Comparison of ENCODE assay signal across 8 mouse cellular contexts in genomic region chr6:87334361-87335090, GRCm38 (mm10). TPM values are rescaled to one million over a fixed set of nuclear protein-coding genes. Genes with fewer than 3 reads are reported as not detected.
DNase-seq lines count a peak whose midpoint lies in the region; ATAC-seq and TF ChIP-seq lines count a peak whose summit lies in the region.

No protein-coding gene starts in this region.

- peak overlapping the region; percentile 98 for H3K4me2 ChIP-seq in forebrain, postnatal 0 days (ENCODE audit: low read depth)
- peak overlapping the region; percentile 85 for H3K4me2 ChIP-seq in hindbrain, postnatal 0 days (ENCODE audit: low read depth, low read length)
- H3K4me2 ChIP-seq in liver, embryonic 13.5 days, result peak overlapping the region; percentile 65; the same call in 1 of the 2 replicates
- peak overlapping the region; percentile 89 for H3K4me2 ChIP-seq in neural tube, embryonic 13.5 days

- H3K27me3 ChIP-seq in forebrain, postnatal 0 days (ENCODE audit: insufficient read depth, low read length), result no peaks in the 10 kb centered on the region
- no peaks in the 10 kb centered on the region for H3K27me3 ChIP-seq in hindbrain, postnatal 0 days (ENCODE audit: insufficient read depth, low read length)
- peaks cover 45% of the 10 kb centered on the region for H3K27me3 ChIP-seq in liver, embryonic 13.5 days
- H3K27me3 ChIP-seq in neural tube, embryonic 13.5 days, result peaks cover 12% of the 10 kb centered on the region; the same call in 1 of the 2 replicates

- WGBS in forebrain, postnatal 0 days, result 3% methylated on average over 11 of the region's 11 CpGs
- WGBS in hindbrain, postnatal 0 days, result 6% methylated on average over 11 of the region's 11 CpGs
- 24% methylated on average over 11 of the region's 11 CpGs for WGBS in liver, embryonic 13.5 days (ENCODE audit: insufficient replicate concordance)
- 9% methylated on average over 11 of the region's 11 CpGs for whole genome bisulfite sequencing in neural tube, embryonic 13.5 days

- DNase-seq in ovary, postnatal 36 days (ENCODE audit: low spot score), result peak; percentile 24
- no peak for DNase-seq in ovary, adult 18-20 months (ENCODE audit: low spot score)
- DNase-seq in forebrain, postnatal 0 days, result peak; percentile 80
- peak; percentile 82 for DNase-seq in hindbrain, postnatal 0 days (ENCODE audit: low spot score)
- no peak for DNase-seq in liver, embryonic 13.5 days
- no peak for DNase-seq in thymus, adult 18-20 months
- no peak for DNase-seq in spleen, postnatal 14 days (ENCODE audit: low spot score in 2 of 2)

- peak; percentile 81 for ATAC-seq in forebrain, postnatal 0 days
- no peak; the same call in 1 of the 2 replicates for ATAC-seq in hindbrain, postnatal 0 days
- ATAC-seq in liver, embryonic 13.5 days (ENCODE audit: low read depth), result no peak
- ATAC-seq in neural tube, embryonic 13.5 days (ENCODE audit: low read depth), result no peak

- H3K9ac ChIP-seq in forebrain, postnatal 0 days, result peak overlapping the region; percentile 71
- peak overlapping the region; percentile 68 for H3K9ac ChIP-seq in hindbrain, postnatal 0 days (replicated peaks; ENCODE audit: low read length)
- no peak overlapping the region for H3K9ac ChIP-seq in liver, embryonic 13.5 days
- H3K9ac ChIP-seq in neural tube, embryonic 13.5 days, result peak overlapping the region; percentile 87

- peak; percentile 45 for TF ChIP-seq CTCF in forebrain, postnatal 0 days (IDR thresholded peaks at IDR 0.05; ENCODE audit: low read depth)
- TF ChIP-seq CTCF in hindbrain, postnatal 0 days (IDR thresholded peaks at IDR 0.05; ENCODE audit: low read depth), result peak; percentile 59

- H3K4me3 ChIP-seq in forebrain, postnatal 0 days (ENCODE audit: low read depth, low read length), result peak overlapping the region; percentile 66
- peak overlapping the region; percentile 62 for H3K4me3 ChIP-seq in hindbrain, postnatal 0 days (ENCODE audit: low read length)
- H3K4me3 ChIP-seq in liver, embryonic 13.5 days (replicated peaks), result peak overlapping the region; percentile 54
- peak overlapping the region; percentile 74 for H3K4me3 ChIP-seq in neural tube, embryonic 13.5 days

- 0 out of 2 replicates have a peak, but pooled peaks cover 4% of the 10 kb centered on the region for H3K4me1 ChIP-seq in forebrain, postnatal 0 days (ENCODE audit: insufficient read depth)
- H3K4me1 ChIP-seq in hindbrain, postnatal 0 days (ENCODE audit: insufficient read depth, low read length), result peaks cover 3% of the 10 kb centered on the region; the same call in 1 of the 2 replicates
- H3K4me1 ChIP-seq in liver, embryonic 13.5 days (replicated peaks), result no peaks in the 10 kb centered on the region
- peaks cover 37% of the 10 kb centered on the region for H3K4me1 ChIP-seq in neural tube, embryonic 13.5 days (replicated peaks)

- no peaks in the 10 kb centered on the region for H3K9me3 ChIP-seq in forebrain, postnatal 0 days (ENCODE audit: low read length)
- H3K9me3 ChIP-seq in hindbrain, postnatal 0 days (ENCODE audit: low read length), result no peaks in the 10 kb centered on the region
- no peaks in the 10 kb centered on the region for H3K9me3 ChIP-seq in liver, embryonic 13.5 days (replicated peaks)
- H3K9me3 ChIP-seq in neural tube, embryonic 13.5 days, result no peaks in the 10 kb centered on the region

- H3K27ac ChIP-seq in forebrain, postnatal 0 days (ENCODE audit: low read depth, low read length), result no peak overlapping the region
- H3K27ac ChIP-seq in hindbrain, postnatal 0 days, result peak overlapping the region; percentile 74
- no peak overlapping the region for H3K27ac ChIP-seq in liver, embryonic 13.5 days
- H3K27ac ChIP-seq in neural tube, embryonic 13.5 days (replicated peaks), result peak overlapping the region; percentile 71

- H3K36me3 ChIP-seq in forebrain, postnatal 0 days (ENCODE audit: insufficient read depth), result no peaks in the 10 kb centered on the region
- H3K36me3 ChIP-seq in hindbrain, postnatal 0 days (ENCODE audit: insufficient read depth, low read length), result no peaks in the 10 kb centered on the region
- H3K36me3 ChIP-seq in liver, embryonic 13.5 days, result no peaks in the 10 kb centered on the region
- no peaks in the 10 kb centered on the region for H3K36me3 ChIP-seq in neural tube, embryonic 13.5 days

RNA-seq across cellular contexts. Expression of gene Antxr1, which starts 1.1 kb away (rescaled TPM):
- total RNA-seq in forebrain, postnatal 0 days (2014; rRNA removed), result 13.2 and 14.4 TPM in 2 replicates
- polyA plus RNA-seq in forebrain, postnatal 0 days (2015; fragmentation: Nextera tagmentation; extraction: Ambion mirVana), result 1.3 and 1.8 TPM in 2 replicates
- 17.9 and 24.5 TPM in 2 replicates for total RNA-seq in hindbrain, postnatal 0 days (2014; rRNA removed)
- 4.0 and 4.2 TPM in 2 replicates for polyA plus RNA-seq in hindbrain, postnatal 0 days (2015; fragmentation: Nextera tagmentation; extraction: Ambion mirVana)
- 0.50 and 0.51 TPM in 2 replicates for polyA plus RNA-seq in liver, embryonic 13.5 days (2015; fragmentation: Nextera tagmentation; extraction: Ambion mirVana)
- polyA plus RNA-seq in neural tube, embryonic 13.5 days (2015; fragmentation: Nextera tagmentation; extraction: Ambion mirVana), result 4.3 and 6.1 TPM in 2 replicates

RNA-seq across cellular contexts. Expression of gene Gkn1, which starts 16.2 kb away (rescaled TPM):
- total RNA-seq in forebrain, postnatal 0 days (2014; rRNA removed), result not detected in 2 replicates
- polyA plus RNA-seq in forebrain, postnatal 0 days (2015; fragmentation: Nextera tagmentation; extraction: Ambion mirVana), result not detected in 2 replicates
- total RNA-seq in hindbrain, postnatal 0 days (2014; rRNA removed), result not detected in 2 replicates
- polyA plus RNA-seq in hindbrain, postnatal 0 days (2015; fragmentation: Nextera tagmentation; extraction: Ambion mirVana), result not detected in 2 replicates
- polyA plus RNA-seq in liver, embryonic 13.5 days (2015; fragmentation: Nextera tagmentation; extraction: Ambion mirVana), result not detected in 2 replicates
- not detected in 2 replicates for polyA plus RNA-seq in neural tube, embryonic 13.5 days (2015; fragmentation: Nextera tagmentation; extraction: Ambion mirVana)

RNA-seq across cellular contexts. Expression of gene Gkn2, which starts 38.6 kb away (rescaled TPM):
- not detected in 2 replicates for total RNA-seq in forebrain, postnatal 0 days (2014; rRNA removed)
- polyA plus RNA-seq in forebrain, postnatal 0 days (2015; fragmentation: Nextera tagmentation; extraction: Ambion mirVana), result not detected in 2 replicates
- total RNA-seq in hindbrain, postnatal 0 days (2014; rRNA removed), result not detected in 2 replicates
- not detected in 2 replicates for polyA plus RNA-seq in hindbrain, postnatal 0 days (2015; fragmentation: Nextera tagmentation; extraction: Ambion mirVana)
- not detected in 2 replicates for polyA plus RNA-seq in liver, embryonic 13.5 days (2015; fragmentation: Nextera tagmentation; extraction: Ambion mirVana)
- polyA plus RNA-seq in neural tube, embryonic 13.5 days (2015; fragmentation: Nextera tagmentation; extraction: Ambion mirVana), result not detected in 2 replicates

RNA-seq across cellular contexts. Expression of gene Gkn3, which starts 54.2 kb away (rescaled TPM):
- not detected in 2 replicates for total RNA-seq in forebrain, postnatal 0 days (2014; rRNA removed)
- 0.86 and 1.0 TPM in 2 replicates for polyA plus RNA-seq in forebrain, postnatal 0 days (2015; fragmentation: Nextera tagmentation; extraction: Ambion mirVana)
- not detected in 2 replicates for total RNA-seq in hindbrain, postnatal 0 days (2014; rRNA removed)
- polyA plus RNA-seq in hindbrain, postnatal 0 days (2015; fragmentation: Nextera tagmentation; extraction: Ambion mirVana), result 0.63 and 0.86 TPM in 2 replicates
- 0.13 TPM in 1 of 2 replicates, not detected in the other for polyA plus RNA-seq in liver, embryonic 13.5 days (2015; fragmentation: Nextera tagmentation; extraction: Ambion mirVana)
- polyA plus RNA-seq in neural tube, embryonic 13.5 days (2015; fragmentation: Nextera tagmentation; extraction: Ambion mirVana), result not detected in 2 replicates

Comparison
In these comparisons a context has a peak if more than half of its experiments do, and no peak if none do; other contexts are left out.
1. DNase-seq: peak in ovary, postnatal 36 days (single experiment), forebrain, postnatal 0 days (single experiment) and hindbrain, postnatal 0 days (single experiment); none in ovary, adult 18-20 months (single experiment), liver, embryonic 13.5 days (single experiment), thymus, adult 18-20 months (0 of 2) and spleen, postnatal 14 days (0 of 2).
2. H3K27ac ChIP-seq: peak in hindbrain, postnatal 0 days (single experiment) and neural tube, embryonic 13.5 days (single experiment); none in forebrain, postnatal 0 days (single experiment) and liver, embryonic 13.5 days (single experiment).
3. Peak in every context shown above with its lines, with median percentiles within 50 percentile points of each other: H3K4me2 ChIP-seq and H3K4me3 ChIP-seq.